Mouse (Mus musculus) C2C12 (cell line): Measurements from ENCODE around the gene Rasgef1b. TPM values are rescaled to one million over a fixed set of nuclear protein-coding genes. Genes with fewer than 3 reads are reported as not detected.

ENCODE experiments used
- H3K27me3 ChIP-seq: one replicate; pipeline ENCODE4 v1.6.1; 2011; ENCODE audit not compliant: control insufficient read depth, insufficient read depth, insufficient read length
- H3K36me3 ChIP-seq: one replicate; pipeline ENCODE4 v1.6.1; 2011; ENCODE audit not compliant: control insufficient read depth, insufficient read depth
- H3K4me3 ChIP-seq: one replicate; pipeline ENCODE4 v1.5.1; 2011; ENCODE audit warnings: mild to moderate bottlenecking, control low read depth; ENCODE audit not compliant: poor library complexity, insufficient read depth, severe bottlenecking
- H3K79me2 ChIP-seq: one replicate; pipeline ENCODE4 v1.6.1; 2011; ENCODE audit not compliant: control insufficient read depth, insufficient read depth
- H3K79me3 ChIP-seq: one replicate; pipeline ENCODE4 v1.6.1; 2011; ENCODE audit warnings: low read depth, control low read depth
- H3ac ChIP-seq: one replicate; pipeline ENCODE3; 2011; ENCODE audit warnings: low read depth; ENCODE audit not compliant: control insufficient read depth, insufficient read length
- CEBPB ChIP-seq: IDR thresholded peaks from one replicate; pipeline ENCODE4 v1.6.1; 2011; ENCODE audit warnings: low read depth, mild to moderate bottlenecking, control low read depth, moderate library complexity
- CTCF ChIP-seq: IDR thresholded peaks from one replicate; pipeline ENCODE4 v1.5.1; 2011; ENCODE audit not compliant: control insufficient read depth, insufficient read depth, insufficient read length
- FOSL1 ChIP-seq: IDR thresholded peaks from one replicate; pipeline ENCODE4 v1.8.0; 2011; ENCODE audit warnings: mild to moderate bottlenecking, low read length; ENCODE audit not compliant: poor library complexity, insufficient read depth, severe bottlenecking
- MAX ChIP-seq: IDR thresholded peaks from one replicate; pipeline ENCODE4 v1.6.1; 2011; ENCODE audit warnings: mild to moderate bottlenecking, control low read depth
- MYOD1 ChIP-seq: IDR thresholded peaks from one replicate; pipeline ENCODE4 v1.6.1; 2011; ENCODE audit warnings: low read depth; ENCODE audit not compliant: control insufficient read depth, insufficient read length
- MYOG ChIP-seq: IDR thresholded peaks from one replicate; pipeline ENCODE4 v1.6.1; 2011; ENCODE audit not compliant: control insufficient read depth, insufficient read length; ENCODE audit errors: extremely low read depth
- USF1 ChIP-seq: IDR thresholded peaks from one replicate; pipeline ENCODE4 v1.6.1; 2011; ENCODE audit warnings: low read depth, mild to moderate bottlenecking, control low read depth, moderate library complexity
- polyA plus RNA-seq: library from polyadenylated mRNA; unstranded; fragments of >200 nt; fragmentation: generic; extraction: Trizol; gene quantifications from one replicate; pipeline ENCODE4 v1.2.1, GENCODE M21; 2012; ENCODE audit warnings: missing spikeins

The Rasgef1b gene
- polyA plus RNA-seq, 1 experiment: 0.05 TPM

DNA sequence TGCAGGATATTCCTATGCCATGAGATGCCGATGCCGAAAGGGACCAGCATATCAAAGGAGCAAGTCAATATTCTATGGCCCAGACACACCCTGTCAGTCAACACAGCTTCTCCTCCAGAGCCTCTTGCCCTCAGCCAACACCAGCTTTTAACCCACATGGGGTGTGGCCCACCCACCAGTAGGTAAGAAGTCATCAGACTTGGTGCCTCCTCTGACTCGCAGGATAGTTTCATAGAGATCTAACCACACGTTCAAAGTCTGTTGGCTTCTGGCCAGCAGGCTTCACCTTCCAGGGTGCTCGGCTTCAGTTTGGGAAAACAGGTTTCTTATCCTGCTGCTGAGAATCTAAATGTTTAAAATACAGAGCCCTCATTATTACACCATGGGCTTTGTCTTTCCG, 399.8 kb downstream of the Rasgef1b start:
- Histone ChIP-seq H3K79me2 (no peaks in the 10 kb centered on the region), H3K36me3 (no peaks in the 10 kb centered on the region), H3ac (no peak overlapping the region), H3K27me3 (no peaks in the 10 kb centered on the region), H3K79me3 (no peaks in the 10 kb centered on the region), H3K4me3 (no peak overlapping the region)
- TF ChIP-seq CEBPB (no peak), MYOG (no peak), CTCF (no peak), MAX (no peak), FOSL1 (no peak), USF1 (no peak), MYOD1 (no peak)

- H3K79me3 ChIP-seq: no peaks in the 10 kb centered on the region
- H3K27me3 ChIP-seq: no peaks in the 10 kb centered on the region
- no peak overlapping the region for H3K4me3 ChIP-seq
- no peaks in the 10 kb centered on the region for H3K36me3 ChIP-seq
- H3K79me2 ChIP-seq: no peaks in the 10 kb centered on the region
- H3ac ChIP-seq: no peak overlapping the region
- no peak for TF ChIP-seq USF1
- no peak for TF ChIP-seq MAX
- TF ChIP-seq MYOD1: no peak
- no peak for TF ChIP-seq CTCF
- no peak for TF ChIP-seq FOSL1
- TF ChIP-seq MYOG: no peak
- TF ChIP-seq CEBPB: no peak
Measured at GRCm38 (mm10) chr5:99327019-99327418, 401.8 kb downstream of the Rasgef1b start.

DNA sequence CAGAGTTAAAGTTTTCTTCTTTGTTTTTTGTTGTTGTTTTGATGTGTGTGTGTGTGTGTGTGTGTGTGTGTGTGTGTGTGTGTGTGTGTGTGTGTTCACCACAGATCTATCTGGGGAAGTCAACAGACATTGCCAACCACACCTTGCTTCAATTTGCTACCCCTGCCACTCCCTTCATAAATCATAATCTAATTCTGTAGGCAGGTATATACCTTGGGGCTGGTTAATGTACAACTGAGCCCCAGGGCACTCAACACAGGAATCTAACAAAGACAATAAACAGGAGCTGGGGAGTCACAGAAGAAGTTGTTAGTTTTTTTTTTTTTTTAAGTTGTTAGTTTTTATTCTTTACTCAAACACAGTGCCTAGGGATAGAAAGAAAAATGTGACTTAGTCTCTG, 403.6 kb downstream of the Rasgef1b start:
- no peaks in the 10 kb centered on the region for H3K36me3 ChIP-seq
- H3K79me2 ChIP-seq: no peaks in the 10 kb centered on the region
- H3K4me3 ChIP-seq: no peak overlapping the region
- H3ac ChIP-seq: no peak overlapping the region
- TF ChIP-seq CEBPB (no peak), USF1 (no peak), FOSL1 (no peak), MYOG (no peak), MYOD1 (no peak), CTCF (no peak), MAX (no peak)
- H3K27me3 ChIP-seq: no peaks in the 10 kb centered on the region
- no peaks in the 10 kb centered on the region for H3K79me3 ChIP-seq

DNA sequence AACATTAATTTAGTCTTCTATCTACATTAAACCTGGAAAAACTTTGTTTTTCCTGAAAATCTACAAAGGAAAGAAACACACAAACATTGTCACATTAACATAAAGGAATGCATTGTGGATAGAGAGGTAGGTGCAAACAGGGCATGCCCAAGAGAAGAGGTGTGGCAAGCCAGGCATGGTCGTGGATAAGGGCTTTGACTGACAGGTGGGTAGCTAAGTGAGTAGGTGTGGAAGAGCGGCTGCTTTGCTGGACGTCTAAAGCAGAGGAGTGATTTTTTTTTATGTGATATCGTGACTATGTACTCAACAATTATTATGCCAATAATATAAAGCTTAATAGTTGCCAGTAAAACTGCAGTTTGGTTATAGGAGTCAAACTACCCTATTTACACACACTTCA, 408.1 kb downstream of the Rasgef1b start:
- H3ac ChIP-seq: no peak overlapping the region
- no peak overlapping the region for H3K4me3 ChIP-seq
- TF ChIP-seq USF1 (no peak), MYOG (no peak), CEBPB (no peak), CTCF (no peak), MAX (no peak), FOSL1 (no peak), MYOD1 (no peak)
- H3K27me3 ChIP-seq: no peaks in the 10 kb centered on the region
- no peaks in the 10 kb centered on the region for H3K79me2 ChIP-seq
- H3K79me3 ChIP-seq: no peaks in the 10 kb centered on the region
- H3K36me3 ChIP-seq: no peaks in the 10 kb centered on the region

DNA sequence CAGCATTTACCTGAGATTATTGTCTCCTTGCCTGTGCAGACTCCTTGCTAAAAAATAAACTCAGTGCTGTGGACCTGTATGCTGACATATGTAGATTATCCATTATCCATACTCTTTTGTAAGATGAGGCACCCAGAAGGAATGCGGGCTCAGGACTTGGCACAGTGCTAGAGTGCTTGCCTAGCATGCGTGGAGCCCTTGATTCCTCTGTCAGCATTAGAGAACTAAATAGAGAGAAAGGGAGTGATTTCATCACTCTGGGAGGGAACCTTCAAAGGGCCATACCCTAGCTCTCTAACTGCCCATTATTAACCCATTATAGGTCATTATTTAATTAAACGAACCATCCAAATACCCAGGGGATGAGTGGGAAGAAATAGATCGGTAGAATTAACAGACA, 430.9 kb downstream of the Rasgef1b start:
- TF ChIP-seq CEBPB (no peak), CTCF (no peak), FOSL1 (no peak), MAX (no peak), MYOD1 (no peak), MYOG (no peak), USF1 (no peak)
- H3K27me3 ChIP-seq: no peaks in the 10 kb centered on the region
- no peak overlapping the region for H3K4me3 ChIP-seq
- H3K36me3 ChIP-seq: no peaks in the 10 kb centered on the region
- H3ac ChIP-seq: no peak overlapping the region
- H3K79me3 ChIP-seq: no peaks in the 10 kb centered on the region
- no peaks in the 10 kb centered on the region for H3K79me2 ChIP-seq

DNA sequence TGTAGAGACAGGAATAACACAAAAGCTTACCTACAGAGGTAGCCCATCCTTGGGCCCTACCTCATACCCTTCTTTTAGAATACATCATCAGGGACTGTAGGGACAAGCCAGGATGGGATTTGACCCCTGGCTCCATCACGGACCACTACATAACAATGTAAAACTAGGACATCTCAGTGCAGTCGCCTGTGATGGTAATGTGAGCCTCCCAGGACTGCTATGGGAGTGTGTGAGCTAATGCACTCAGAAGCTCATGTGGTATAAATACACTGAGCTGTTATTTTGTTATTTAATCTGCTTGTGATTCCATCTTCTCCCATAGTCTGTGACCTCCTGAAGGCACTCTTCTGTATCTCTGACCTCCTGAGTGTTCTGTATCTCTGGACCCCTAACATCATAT, 432.5 kb downstream of the Rasgef1b start:
- Histone ChIP-seq H3K79me3 (no peaks in the 10 kb centered on the region), H3K79me2 (no peaks in the 10 kb centered on the region), H3K36me3 (no peaks in the 10 kb centered on the region), H3K27me3 (no peaks in the 10 kb centered on the region), H3ac (no peak overlapping the region), H3K4me3 (no peak overlapping the region)
- TF ChIP-seq CEBPB (no peak), MYOD1 (no peak), USF1 (no peak), MAX (no peak), FOSL1 (no peak), CTCF (no peak), MYOG (no peak)
